Mouse (Mus musculus) retina, postnatal 1 day (tissue): ENCODE results near the gene Ccnd3.

Experiments
- DNase-seq: peaks from one replicate; pipeline ENCODE4 v3.0.0-alpha.2; 2012

The Ccnd3 gene

GRCm38 (mm10) chr17:47504941-47505346 is at the start of gene Ccnd3:
Ccnd3 (plus strand) TSS chr17:47505051.
- peak; percentile 61 for DNase-seq

GRCm38 (mm10) chr17:47458310-47458709 is 46.5 kb upstream of the Ccnd3 start:
- DNase-seq, result no peak

- DNase-seq, result no peak
Observed at GRCm38 (mm10) chr17:47458936-47459335, 45.9 kb upstream of the Ccnd3 start.

- DNase-seq, result no peak
Observed at GRCm38 (mm10) chr17:47459341-47459919, 45.4 kb upstream of the Ccnd3 start.

- DNase-seq, result no peak
Observed at GRCm38 (mm10) chr17:47461688-47462087, 43.2 kb upstream of the Ccnd3 start.

- no peak for DNase-seq
Observed at GRCm38 (mm10) chr17:47462209-47462608, 42.6 kb upstream of the Ccnd3 start.

- DNase-seq, result no peak
Observed at GRCm38 (mm10) chr17:47462728-47463388, 42.0 kb upstream of the Ccnd3 start.

- DNase-seq, result no peak
Observed at GRCm38 (mm10) chr17:47464248-47464965, 40.4 kb upstream of the Ccnd3 start.

GRCm38 (mm10) chr17:47465016-47465415 is 39.8 kb upstream of the Ccnd3 start:
- DNase-seq, result no peak

- no peak for DNase-seq
Observed at GRCm38 (mm10) chr17:47466284-47466683, 38.6 kb upstream of the Ccnd3 start.

- no peak for DNase-seq
Observed at GRCm38 (mm10) chr17:47467659-47468058, 37.2 kb upstream of the Ccnd3 start.

- no peak for DNase-seq
Observed at GRCm38 (mm10) chr17:47468063-47468462, 36.8 kb upstream of the Ccnd3 start.

- DNase-seq, result peak; percentile 44
Observed at GRCm38 (mm10) chr17:47468466-47468865, 36.4 kb upstream of the Ccnd3 start.

- no peak for DNase-seq
Observed at GRCm38 (mm10) chr17:47469642-47470041, 35.2 kb upstream of the Ccnd3 start.

- no peak for DNase-seq
Observed at GRCm38 (mm10) chr17:47470121-47470520, 34.7 kb upstream of the Ccnd3 start.

- DNase-seq, result peak; percentile 70
Observed at GRCm38 (mm10) chr17:47470686-47471085, 34.2 kb upstream of the Ccnd3 start.

- no peak for DNase-seq
Observed at GRCm38 (mm10) chr17:47472435-47473350, 32.2 kb upstream of the Ccnd3 start.

GRCm38 (mm10) chr17:47473434-47473974 is 31.3 kb upstream of the Ccnd3 start:
- no peak for DNase-seq

GRCm38 (mm10) chr17:47474250-47474649 is 30.6 kb upstream of the Ccnd3 start:
- DNase-seq, result no peak

GRCm38 (mm10) chr17:47475181-47475580 is 29.7 kb upstream of the Ccnd3 start:
- no peak for DNase-seq

GRCm38 (mm10) chr17:47475714-47476113 is 29.1 kb upstream of the Ccnd3 start:
- no peak for DNase-seq

- DNase-seq, result no peak
Observed at GRCm38 (mm10) chr17:47479887-47480286, 25.0 kb upstream of the Ccnd3 start.

- peak; percentile 67 for DNase-seq
Observed at GRCm38 (mm10) chr17:47482401-47482800, 22.4 kb upstream of the Ccnd3 start.
